Mouse (Mus musculus): ENCODE data around the gene Pald1.

Pald1 gene

DNA sequence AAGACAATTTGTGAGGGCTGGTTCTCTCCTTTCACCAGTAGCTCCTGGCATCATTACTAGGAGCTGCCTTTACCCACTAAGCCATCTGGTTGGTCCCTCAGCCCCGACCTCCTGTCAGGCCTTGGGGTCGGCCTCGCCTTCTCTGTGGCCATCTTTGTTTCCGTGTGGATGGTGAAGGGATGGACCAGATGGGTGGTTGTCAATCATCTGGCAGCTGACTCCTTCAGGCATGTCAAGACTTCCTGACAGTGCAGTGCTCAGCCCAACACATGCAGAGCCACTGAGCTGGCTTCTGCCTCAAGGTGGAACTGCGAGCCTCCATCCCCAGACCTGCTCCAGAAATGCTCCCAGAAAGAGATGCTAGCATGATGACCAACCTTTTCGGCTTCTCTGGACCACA lies 18.9 kb downstream of the Pald1 start:
- DNase-seq, result no peak

DNA sequence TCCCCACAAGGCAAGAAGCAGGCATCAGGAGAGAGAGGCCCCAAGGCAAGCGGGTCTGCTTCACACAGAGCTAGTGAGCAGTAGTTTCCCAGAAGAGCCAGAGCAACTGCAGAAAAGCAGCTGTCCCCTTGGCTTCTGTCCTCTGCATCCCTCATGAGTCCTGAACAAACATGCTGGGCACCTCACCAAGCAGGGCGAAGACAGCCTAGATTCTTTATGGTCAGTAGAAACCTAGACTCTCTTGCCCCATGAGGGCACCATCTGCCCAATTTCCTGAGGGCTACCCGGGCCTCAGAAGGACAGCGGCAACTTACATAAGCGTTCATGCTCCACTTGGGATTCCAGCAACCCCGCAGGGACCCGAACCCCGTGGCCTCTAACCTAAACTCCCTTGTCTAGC lies 20.3 kb downstream of the Pald1 start:
- DNase-seq, result no peak

DNA sequence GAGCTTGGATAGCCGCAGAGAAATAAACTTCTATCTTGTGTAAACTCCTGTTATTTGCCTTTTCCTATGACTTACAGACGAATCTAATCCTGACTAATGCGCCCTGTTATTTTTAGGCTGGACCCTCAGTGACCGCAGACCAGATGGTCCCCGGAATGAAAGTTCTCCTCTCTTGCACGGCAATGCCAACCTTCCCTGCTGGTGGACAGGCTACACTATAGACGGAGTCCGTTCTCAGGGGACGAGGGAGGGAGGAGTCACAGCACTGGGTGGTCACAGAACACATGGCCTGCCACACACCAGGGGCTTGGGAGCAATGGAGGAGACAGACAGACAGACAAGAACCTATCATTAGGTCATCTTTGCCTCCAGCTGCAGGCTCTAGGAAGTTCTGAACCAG lies 20.8 kb downstream of the Pald1 start:
- no peak for DNase-seq

DNA sequence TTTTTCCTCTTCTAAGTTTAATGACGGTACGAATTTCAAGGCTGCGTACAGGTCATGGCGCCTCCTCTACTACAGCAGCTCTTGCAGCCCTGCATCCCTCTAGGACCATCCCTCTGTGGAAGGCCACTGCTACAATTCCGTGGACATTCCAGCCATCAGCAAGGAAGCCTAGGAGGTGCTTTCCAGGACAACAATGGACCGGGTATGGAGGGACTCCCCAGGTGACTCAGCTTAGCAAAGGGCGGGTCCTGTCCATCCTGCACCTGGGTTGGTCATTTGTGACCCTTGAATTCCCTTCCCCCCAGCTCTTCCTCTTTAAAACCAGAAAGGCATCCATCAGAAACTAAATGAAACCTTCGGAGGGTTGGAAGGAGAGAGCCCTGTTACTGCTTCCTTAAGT lies 22.7 kb downstream of the Pald1 start:
- DNase-seq, result no peak

DNA sequence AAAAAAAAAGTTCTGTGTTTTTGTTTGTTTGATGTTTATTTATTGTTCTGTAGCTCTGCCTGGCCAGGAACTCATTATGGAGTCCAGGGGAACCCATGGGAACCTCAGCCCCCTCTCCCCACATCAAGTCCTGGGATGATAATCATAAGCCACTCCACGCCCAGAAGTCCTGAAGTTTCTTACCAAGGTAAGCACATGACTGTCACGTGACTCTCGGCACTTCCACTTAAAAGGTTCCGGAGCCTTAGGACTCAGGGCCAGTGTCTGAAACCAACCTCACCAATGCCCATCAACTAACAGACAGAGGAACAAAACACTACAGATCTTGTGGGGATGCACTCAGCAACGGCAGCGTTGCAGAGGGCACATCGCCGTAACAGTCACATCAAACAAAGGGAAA lies 23.9 kb downstream of the Pald1 start:
- no peak for DNase-seq

DNA sequence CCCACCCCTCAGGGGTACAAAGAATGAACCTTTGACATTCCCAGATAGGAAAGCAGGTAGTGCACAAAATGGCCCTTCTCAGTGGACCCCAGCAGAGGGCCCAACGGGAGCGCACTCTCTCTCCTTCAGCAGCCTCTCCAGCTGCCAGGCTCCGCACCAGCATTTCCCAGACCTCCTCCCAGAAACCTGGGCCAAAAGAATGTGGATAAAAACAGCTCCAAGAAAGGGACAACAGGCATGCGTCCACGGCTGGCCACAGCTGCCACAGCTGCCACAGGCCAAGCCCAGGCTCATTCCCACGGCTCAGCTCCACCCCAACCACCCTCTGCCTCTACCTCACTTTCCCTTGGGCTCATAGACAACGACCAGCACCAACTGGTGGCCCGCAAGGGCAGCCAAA lies 25.7 kb downstream of the Pald1 start:
- DNase-seq, result no peak

DNA sequence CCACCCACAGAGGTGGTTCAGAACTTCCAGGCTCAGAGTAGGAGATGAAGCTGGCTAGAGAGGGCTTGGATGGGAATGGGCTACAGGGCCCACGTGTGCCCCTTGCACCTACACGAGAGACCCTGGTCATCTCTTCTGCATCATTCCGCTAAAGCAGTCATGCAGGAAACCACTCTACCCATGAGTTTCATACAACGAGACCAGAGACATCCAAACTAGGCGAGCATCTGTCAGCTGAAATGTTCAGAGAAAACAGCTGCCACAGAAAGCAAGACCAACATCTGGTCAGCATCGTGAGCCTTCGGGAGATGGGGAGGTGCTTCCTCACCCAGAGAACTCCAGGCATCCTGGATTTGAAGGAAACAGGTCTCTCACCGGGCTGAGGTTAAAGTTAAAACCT lies 26.8 kb downstream of the Pald1 start:
- DNase-seq, result no peak

DNA sequence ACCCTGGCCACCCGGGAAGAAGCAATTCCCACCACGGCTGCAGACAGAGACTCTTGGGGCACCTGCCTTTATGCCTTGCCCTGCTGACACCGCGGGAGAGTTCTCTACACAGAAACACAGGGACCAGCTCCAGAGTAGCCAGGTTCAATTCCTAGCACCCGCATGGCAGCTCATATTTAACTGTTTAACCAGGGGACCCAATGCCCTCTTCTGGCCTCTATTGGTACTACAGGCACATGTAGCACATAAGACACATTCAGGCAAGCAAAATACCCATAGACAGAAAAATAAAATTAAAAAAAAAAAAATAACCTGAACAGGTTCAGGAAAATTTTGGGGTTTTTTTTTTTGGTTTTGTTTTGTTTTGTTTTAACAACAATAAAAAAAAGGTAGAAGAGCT lies 27.2 kb downstream of the Pald1 start:
- DNase-seq, result no peak

DNA sequence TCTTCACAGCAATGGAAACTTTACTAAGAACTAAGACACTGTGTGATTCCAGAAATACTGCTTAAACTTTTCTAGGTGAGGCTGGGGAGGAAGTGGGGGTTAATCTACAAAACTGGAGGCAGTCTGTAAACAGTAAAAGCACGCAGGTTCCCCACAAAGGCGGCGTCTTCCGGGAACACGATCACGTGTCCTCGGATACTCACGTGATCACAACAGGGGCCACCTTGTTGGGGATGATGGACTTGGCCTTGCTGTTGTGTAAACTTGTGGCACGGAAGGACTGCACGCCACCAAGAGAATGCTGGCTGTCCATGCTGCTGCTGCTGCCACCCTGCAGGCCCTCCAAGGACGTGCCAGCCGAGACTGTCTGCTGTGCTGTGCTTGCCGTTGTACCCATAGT lies 27.7 kb downstream of the Pald1 start:
- no peak for DNase-seq

DNA sequence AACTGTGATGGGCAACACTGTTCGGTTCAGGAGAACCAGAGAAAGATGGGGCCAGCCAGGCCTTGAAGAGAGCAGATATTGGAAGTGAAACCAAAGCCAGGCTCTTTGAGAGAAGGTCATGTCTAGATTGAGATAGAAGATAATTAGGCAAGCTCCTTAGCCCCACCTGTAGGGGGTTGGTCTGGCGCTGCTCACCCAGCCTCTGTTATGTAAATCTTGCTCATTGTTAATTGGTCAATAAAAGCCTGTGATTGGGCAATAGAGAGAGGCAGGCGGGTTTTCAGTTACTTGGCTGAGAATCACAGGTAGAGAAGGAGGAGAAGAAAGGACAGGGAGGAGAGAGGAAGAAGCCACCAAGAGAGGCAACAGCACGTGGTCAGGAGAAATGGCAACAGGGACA lies 32.1 kb downstream of the Pald1 start:
- no peak for DNase-seq

DNA sequence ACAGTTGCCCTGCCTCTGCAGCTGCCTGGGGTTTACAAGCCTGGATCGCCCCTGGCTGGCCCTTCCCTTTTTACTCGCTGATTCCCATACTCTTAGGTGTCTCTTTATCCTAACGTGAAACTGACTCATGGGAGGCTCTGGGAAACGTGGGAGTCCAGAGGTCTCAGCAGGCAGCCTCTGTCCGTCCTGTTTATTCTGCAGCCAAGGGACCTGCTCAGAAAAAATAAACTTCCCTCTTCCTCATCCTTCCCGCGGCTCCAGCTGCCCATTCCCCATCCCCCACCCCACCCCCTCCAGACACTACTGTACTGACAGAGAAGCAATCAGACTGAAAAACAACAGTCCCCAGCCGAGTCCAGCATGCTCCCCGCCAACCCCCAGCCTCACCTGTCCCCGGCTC lies 37.0 kb downstream of the Pald1 start:
- DNase-seq, result no peak

DNA sequence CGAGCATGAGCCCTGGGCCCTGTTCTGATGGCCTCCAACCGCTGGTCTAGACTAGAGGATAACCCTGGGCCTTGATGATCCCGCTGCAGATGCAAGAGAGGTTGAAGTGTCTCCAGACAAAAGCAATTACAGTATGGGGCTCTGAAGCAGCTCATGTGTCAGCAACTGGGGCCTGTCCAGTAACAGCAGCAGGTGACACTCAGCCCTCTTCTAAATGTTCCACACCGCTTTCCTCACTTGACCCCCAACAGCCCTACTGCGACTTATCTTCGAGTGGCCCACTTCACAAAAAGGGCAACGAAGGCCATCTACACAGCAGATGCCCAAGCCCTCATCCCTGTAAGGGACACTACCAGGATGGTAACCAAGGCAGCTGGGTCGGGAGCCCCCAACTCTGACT lies 38.2 kb downstream of the Pald1 start:
- DNase-seq, result no peak

DNA sequence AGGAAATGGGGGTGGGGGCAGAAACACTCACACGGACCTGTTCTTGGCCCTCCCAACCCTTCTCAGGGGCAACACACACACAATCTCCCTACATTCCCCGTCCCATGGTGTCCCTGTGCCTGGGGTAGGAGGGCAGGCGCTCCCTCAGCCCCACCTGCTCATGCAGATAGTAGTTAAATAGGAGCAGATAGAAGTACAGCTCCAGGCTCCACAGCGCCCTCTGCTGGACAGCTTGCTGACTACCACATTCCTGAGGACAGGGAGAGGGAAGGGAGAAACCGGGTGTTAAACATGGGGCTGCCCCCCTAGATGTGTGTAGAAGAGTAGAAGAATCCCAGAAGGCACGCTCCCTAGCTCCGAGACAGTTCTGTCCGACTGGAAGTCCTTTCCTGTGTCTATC lies 39.4 kb downstream of the Pald1 start:
- peak; percentile 39 for DNase-seq

DNA sequence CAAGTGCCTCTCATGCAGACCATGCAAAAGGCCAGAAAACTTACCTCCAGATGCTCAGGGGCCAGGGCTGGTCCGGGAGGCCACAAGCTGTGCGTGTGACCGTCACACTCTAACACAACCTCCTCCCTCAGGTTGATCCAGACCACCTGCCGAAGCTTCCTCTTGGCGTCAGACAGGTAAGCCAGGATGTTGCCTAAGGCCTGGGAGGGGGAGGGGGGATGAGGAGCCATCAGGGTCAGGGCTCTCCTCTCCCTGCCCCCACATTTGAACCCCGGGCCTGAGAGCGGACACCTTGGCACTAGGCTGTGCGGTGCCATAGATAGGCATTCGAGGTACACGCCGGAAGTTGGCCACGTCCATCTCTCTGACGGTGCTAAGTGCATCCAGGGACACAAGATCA lies 40.6 kb downstream of the Pald1 start:
- no peak for DNase-seq

DNA sequence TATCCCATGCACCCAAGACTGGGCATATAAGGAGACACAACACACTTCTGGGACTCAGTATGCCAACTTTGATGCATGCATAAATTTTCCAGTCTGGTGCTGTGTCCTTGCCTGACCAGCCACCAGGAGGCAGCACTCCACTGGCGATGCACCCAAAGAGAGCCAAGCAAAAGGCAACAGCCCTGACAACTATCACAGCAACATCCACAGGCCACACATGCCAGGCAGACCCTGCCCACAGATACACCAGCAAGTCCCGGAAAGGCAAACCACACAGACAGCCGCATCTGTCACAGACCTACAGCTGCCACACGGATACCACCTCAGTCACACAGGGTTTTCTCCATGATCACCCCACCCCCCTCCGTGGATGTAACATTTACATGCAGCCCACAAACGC lies 41.8 kb downstream of the Pald1 start:
- peak; percentile 61 for DNase-seq

DNA sequence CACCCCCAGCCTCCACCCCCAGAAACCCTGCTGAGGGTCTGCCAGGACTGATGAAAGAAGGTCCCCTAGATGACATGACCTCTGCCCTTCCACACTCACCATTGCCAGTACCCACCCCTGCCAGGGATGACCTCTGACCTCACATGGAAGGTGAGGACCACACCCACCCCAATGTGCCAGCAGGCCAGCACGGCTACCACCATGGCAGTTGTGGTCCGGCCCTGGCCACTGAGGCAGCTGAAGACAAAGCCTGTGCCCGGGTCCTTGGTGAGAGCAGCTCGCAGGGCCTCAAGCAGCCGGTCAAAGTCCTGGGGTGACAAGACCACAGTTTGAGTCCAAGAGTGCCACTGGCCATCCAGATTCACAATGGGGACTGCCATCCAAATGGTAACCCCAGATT lies 42.3 kb downstream of the Pald1 start:
- no peak for DNase-seq

DNA sequence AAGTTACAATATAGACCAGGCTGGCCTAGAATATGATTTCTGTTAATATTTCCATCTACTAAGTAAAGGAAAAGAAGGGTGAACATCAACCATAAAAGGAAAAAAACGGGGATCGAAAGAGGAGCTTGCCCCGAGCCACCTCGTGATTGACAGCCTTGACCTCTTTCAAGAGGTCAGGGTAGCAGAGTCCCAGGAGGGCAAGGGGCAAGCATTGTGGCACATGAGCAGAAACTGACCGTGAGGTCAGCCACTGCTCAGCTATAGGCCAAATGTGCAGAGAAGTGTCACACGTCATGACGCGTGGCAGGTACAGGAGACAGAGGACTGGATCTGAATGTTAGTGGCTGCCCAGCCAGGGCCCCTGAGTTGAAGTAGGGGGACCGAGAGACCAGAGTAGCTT lies 43.1 kb downstream of the Pald1 start:
- no peak for DNase-seq

DNA sequence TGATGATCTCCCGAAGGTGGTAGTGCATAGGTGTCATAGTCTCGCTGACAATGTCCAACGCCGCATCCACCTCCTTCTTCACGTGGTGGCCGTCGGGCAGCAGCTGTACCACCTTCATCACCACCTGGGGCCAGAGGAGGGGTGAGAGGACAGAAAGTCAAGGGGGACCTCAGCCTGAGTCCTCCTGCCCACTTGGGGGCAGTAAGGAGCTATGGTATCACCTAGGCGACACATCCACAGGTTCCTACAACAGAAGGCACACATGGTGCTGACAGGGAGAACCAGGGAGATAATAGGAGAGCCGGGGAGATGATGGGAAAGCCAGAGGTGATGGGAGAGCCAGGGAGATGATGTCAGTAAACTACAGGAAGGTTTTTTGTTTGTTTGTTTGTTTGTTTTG lies 44.1 kb downstream of the Pald1 start:
- no peak for DNase-seq

DNA sequence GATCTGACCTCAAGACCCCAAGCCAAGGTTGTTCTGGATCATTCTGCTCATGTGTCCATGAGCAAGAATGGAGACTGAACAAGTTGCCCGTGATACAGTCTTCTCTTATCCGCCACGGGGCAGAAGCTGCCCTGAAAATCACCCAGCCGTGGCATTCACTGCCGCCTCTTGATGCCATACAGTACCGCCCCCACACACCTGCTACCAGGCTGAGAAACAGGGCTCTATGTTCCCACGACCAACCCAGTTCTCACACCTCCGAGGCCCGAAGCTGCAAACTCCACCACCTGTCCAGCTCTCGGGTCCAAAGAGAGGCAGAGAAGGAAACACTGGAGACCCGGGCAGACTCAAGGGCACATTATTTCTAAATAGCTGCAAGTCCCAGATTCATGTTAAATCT lies 45.7 kb downstream of the Pald1 start:
- DNase-seq, result peak; percentile 74

DNA sequence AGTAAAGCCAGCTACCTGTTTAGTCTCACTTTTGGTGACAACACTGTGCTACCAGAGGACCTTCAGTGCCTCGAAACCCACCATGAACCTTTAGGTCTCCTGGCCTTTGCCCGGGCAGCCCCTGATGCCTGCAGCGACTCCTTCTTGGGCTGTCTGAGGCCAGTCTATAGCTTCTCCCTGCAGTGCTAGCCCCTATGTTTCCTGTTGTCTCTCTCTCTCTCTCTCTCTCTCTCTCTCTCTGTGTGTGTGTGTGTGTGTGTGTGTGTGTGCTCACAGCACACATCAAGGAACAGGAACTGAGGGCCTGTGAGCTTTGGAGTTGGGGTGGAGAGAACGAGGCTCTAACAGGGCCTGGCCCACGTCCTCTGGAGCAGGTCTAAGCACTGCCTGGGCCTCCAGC lies 46.7 kb downstream of the Pald1 start:
- no peak for DNase-seq

DNA sequence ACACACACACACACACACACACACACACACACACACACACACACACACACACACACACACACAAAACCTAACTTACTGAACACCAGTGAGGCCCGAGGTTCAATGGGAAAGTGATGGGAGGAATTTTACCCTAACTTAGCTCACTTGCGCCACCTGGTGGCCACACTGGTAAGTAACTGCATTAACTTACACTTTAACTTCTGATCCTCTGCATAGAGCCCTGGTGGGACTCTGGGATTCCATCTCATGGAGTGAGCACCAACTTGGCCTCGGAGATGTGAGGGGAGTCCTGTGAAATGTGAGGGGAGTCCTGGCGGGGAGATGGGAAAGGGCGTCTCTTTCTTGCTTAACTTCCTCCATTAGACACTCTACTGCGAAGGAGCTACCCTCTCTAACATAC lies 47.2 kb downstream of the Pald1 start:
- peak; percentile 38 for DNase-seq

DNA sequence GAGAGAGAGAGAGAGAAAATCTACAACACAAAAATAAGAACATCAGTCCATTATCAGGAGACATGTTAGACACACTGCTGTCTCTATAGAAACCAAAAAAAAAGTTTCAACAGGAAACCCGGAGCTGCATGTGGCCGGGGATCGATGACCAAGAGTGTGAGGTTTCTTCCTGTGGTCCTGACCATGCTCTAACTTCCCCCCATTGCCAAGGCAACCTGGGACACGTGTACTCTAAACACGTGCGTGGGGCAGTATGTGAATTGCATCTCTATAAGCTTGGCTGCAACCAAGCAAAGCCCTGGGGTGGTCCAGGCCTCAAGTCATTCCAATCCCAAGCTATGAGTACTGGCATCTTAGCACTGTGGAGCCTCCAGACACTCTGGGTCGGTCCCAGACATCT lies 48.8 kb downstream of the Pald1 start:
- no peak for DNase-seq

DNA sequence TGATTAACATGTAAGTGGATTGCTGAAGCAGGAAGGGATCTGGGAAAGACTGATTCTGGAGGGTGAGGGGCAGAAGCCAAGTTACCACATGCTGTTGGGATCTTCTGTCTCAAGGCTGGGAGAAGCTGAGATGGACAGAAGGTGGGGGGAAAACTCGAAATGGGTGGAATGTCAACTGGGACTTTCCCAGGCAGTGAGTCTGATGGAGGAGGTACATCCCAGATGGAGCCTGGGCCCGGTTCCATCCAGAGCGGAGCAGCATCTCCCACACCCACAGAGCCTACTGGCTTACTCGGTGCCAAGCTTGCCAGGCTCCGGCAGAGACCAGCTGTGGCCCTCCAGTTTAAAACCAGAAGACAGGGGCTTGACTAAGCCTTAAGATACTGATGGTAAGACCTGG lies 52.3 kb downstream of the Pald1 start:
- peak; percentile 93 for DNase-seq

DNA sequence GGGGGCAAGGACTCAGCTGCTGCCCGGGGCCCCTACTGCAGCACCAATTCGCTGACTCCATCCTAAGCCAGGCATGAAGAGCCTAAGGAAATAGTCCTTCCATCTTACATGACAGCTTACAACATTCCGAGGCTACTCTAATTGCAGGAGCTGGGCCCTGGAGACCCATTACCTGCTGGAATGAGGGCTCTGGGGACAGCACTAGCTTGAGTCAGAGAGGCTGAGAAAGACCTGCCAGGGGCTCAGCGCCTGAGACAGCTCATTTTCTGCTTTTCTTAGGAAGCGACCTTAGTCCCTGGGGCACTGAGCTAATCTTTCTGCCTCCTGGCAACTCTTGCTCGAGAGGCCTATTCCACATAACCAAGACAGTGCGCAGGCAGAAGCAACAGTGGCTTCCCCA lies 54.4 kb downstream of the Pald1 start:
- DNase-seq, result no peak

DNA sequence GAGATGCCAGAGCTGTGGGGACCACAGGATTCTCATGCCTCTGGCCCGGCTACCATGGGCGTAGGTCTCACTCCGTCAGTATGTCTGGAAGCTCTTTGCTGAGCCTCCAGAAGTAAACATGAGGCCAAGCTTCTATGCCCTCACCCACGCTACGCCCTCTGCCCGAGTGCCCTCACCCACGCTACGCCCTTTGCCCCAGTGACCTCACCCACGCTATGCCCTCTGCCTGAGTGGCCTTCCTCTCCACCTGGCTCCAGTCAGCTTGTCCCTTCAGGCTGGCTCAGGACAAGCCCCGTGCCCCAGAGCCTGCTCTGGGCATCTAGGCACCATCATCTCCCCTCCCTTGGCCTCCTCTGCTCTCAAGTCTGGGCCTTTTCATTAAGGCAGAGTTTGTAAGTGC lies 55.8 kb downstream of the Pald1 start:
- DNase-seq, result no peak

DNA sequence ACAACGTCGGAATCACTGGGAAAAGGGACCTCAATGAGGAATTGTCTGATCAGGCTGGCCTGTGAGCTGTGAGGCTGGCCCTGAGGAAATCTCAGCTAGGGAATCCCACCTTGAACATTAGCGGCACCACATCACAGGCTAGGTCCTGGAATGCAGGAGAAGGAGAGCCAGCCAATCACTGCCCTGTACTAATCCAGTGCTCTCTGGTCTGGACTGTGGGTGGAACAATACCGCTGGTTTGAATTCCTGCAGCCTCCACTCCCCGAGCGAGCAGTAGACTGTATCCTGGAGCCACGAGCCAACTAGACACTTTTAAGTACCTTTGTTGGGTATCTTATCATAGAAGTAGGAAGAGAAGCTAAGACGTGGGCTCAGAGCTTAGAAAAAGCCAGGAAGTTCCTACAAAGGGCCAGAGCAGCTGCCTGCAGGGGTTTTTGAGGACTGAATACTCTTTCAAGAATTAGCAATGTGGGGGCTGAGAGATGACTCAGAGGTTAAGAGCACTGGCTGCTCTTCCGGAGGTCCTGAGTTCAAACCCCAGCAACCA lies 57.5 kb downstream of the Pald1 start:
- DNase-seq, result no peak

Measured in layer of hippocampus, adult 9-11 months (tissue).